Mouse (Mus musculus) megakaryocyte progenitor cell, adult 5-6 weeks (primary cell): ENCODE measurements around the gene Rap1b. TPM values are rescaled to one million over a fixed set of nuclear protein-coding genes. Genes with fewer than 3 reads are reported as not detected.
A peak's percentile ranks its signal among the peaks of the same experiment; 100 is the strongest.

Experiments used
- ATAC-seq: replicated peaks from 2 replicates; pipeline ENCODE4 v1.8.0; 2016; ENCODE audit warnings: mild to moderate bottlenecking, moderate TSS enrichment, inconsistent platforms; ENCODE audit not compliant: poor library complexity
- total RNA-seq, 2 experiments: library from RNA; stranded (forward) in 1 of 2; stranded (reverse) in 1 of 2; fragments of 157-497, 149-512 nt in 1 of 2; fragments of 200-1000 nt in 1 of 2; gene quantifications; 2 replicates each; pipeline versions ENCODE4 v1.2.3 to v1.2.4; 2015 to 2017

The Rap1b gene
- total RNA-seq, 2 experiments from 2014 or later, result 95.6 to 215 TPM

DNA sequence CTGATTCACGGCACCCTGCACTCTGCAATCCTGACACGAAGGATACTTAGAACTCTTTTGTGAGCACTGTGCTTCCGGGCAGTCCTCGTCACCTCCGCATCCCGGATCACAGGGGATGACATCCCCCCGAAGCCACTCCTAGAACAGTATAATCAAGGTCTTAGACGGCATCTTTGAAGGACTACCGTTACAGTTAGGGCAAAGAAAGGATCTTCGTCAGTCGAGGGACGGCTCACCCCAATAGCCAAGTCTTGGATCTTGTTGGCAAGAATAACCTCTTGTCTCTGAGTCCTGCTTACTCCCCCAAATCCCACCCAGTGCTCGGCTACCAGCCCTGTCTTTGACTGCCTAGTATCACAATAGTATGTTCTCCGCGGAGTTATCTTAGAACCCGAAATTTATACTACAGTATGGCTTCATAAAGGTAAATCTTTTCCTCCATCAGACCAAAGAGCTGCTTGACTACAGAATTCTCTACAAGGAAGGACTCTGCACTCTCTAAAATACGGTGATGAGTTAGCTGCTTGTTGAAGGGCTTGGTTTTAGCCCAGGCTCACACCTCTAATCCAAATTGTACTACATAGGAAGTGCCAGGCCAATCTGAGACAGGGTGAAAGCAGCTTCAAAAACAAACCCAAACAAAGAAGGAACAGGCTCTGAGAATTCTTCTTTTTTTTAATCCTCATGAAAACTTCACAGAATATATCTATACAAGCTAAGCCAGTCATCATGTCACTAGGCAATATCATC lies 55.2 kb downstream of the Rap1b start:
- ATAC-seq, result no peak

DNA sequence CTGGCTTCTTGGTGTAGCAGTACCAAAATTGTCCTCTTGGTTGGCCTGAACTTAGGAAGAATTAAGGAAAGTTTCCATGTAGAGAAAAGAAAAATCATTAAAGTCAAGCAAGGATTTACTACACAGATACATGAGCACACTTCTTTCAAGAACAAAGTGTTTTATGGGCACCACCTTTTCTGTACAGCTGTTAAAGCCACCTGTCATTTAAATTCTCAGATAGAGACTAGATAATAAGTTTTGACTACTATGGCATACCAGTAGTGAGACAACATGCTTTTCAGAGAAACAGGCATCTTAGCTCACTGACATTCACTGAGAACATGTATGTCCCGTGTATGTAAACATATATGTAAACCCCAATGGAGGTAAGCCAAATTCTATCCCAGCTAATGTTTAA lies 55.8 kb downstream of the Rap1b start:
- ATAC-seq, result no peak

DNA sequence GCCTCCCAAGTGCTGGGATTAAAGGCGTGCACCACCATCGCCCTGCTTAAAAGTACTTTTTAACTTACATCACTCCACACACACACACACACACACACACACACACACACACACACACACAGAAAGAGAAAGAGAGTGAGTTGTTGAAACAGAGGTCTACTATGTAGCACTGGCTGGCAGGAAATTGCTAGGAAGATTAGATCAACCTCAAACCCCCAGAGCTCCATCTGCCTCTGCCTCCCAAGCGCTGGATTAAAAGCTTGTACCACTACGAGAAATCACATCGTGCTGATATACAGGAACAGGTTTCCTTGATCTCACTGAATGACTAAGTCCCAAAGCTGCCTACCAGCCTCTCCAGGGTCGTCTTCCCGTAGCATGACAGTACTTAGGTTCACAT lies 61.2 kb downstream of the Rap1b start:
- peak; percentile 44 for ATAC-seq

DNA sequence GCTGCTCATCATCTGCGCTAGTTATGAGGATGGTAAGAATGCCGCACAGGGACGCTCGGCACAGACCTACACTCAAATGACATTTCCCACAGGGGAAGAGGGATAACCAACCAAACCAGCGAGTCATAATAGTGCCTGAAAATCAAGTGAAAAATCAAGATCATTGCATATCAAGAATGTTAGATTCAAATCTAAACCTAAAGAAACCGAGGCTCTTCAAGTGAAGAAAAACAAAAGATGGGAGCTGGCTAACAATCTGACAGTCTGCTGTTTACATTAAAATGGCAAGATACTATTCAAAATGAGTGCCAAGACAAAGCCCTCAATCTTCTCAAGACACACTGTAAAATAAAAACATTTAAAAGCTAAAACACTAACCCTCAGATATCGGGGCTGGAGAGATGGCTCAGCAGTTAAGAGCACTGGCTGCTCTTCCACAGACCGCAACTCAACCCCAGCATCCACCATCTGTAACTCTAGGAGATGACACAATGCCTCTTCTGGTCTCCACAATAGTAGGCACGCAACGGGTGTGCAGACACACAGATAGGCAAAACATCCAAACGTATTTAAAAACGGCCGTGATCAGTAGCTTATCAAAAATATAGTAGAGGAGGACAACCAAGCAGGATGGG lies 61.9 kb downstream of the Rap1b start:
- no peak for ATAC-seq

DNA sequence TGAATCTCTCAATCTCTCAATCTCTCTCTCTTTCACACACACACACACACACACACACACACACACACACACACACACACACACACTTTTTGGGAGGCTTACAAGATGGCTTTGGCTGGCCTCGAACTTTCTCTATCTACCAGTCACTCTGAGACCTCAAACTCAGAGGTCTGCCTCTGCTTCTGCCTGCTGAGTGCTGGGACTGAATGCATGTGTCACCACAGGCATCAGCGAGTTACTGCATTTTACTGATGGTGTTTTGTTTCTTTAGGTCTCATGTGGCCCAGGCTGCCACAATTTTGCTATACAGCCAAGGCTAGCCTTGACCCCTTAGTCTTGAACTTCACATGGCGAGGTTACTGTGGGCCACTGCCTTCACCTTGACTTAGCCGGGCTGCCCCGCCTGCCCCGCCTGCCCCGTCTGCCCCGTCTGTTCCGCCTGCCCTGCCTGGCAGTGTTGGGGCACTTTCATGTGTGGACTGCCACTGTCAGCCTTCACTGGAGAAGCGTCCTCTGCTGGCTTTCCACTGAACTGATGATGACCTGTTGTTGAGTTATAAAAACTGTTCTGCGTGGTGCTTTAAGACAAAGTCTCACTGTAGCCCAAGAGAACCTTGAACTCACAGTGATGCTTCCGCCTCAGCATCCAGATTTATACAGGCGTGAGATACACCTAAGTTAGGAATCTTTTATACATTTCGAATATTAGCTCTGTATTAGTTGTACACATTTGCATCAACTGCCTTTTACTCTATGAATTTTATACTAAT lies 63.2 kb downstream of the Rap1b start:
- ATAC-seq, result no peak

DNA sequence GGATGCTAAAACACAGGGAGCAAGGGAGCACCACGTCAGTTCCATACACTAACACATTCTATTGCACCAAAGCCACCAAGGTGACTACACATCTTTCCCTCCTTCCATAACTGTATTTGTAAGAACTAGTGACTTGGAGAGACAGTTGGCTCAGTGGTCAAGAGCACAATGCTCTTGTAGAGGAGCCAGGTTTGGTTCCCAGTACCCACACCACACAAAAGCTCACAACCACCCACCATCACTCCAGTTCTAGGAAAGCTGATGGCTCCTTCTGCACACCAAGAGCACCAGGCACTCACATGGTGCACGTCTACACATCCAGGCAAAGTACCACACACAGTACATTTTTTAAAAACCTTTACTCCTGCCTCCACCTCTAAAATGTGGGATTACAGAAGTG lies 63.8 kb downstream of the Rap1b start:
- ATAC-seq, result no peak

DNA sequence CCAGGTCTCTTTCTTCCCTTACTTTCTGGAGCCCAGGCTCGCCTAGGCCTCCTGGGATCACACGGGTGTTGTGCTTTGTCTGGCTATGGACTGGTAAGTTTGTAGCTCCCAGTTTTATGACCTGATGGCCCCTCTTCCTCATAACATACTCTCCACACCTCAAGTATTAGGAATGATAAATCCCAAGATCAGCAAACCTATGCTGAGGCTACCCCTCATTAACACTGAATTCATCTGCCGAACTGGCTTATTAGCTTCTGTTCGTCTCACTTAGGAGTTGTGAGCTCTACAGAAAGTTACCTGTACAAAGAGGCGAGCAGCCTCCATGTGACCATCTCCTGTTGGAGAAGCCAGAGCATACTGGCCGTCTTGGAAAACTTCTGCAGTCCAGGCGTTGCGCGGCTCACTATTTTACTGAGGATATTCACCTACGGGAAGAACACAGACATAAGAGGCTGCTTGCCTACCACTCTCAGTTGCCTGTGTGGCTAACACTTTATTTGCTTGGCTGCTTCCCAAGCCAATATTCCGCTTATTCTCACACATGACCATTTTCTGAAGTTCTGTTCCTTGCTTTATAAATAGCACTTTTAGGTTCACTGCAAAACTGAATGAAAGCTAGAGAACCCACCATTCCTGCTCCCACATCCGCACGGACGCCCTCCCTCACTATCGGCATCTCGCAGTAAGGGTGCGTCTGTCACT lies 64.7 kb downstream of the Rap1b start:
- no peak for ATAC-seq

DNA sequence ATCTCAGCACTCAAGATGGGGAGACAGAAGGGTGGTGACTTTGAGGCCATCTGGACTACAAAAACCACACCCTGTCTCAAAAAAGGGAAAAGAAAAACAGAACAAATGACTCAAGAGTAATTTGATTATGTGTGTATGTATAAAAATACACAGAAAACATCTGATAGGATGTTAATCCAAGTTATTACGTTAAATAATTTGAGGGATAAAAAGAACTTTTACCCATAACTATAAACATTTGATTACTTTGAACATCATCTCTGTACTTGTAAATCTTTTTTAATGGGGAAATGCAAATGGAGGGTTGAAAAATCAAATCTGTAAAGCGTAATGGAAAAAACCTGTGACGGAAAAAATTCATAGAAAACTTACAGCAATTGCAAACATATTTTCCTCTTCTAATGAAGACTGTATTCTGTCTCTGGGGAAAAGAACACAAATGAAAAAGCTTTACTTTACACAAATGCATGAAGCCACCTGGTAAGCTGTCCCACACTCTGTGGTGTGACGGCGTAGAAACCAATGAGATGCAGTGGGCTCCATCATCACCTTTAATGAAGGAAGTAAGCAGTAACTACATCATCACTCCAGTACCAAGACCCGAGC lies 65.4 kb downstream of the Rap1b start:
- no peak for ATAC-seq

DNA sequence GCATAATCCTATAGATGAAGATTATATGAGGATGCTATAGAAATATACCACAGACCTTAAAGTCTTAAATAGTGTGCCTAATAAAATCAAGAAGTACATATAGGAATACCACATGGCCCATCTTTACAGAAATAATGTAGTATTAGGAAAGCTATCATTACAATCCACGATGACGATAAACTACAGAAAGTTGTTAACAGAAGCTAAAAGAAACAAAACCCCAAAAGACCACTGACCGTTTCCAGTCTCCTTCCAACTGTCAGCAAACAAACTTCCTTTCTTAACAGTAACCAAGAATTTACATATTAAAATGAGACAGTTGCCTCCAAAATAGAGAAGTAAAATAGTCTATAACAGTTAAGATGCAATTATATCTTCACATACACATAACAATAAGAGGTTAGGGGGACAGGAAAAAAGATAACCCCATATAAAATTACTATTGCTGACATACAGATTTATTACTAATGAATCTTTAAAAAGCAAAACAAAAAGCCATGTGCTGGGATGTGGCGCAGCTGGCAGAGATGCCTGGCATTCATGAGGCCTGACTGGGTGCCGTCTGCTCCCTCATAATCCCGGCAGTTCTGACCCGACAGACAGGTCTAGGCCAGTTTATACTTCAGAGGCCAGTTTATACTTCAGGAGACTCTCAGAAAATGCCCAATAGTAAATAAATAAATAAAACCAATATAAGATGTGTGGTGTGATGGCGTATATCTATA lies 66.1 kb downstream of the Rap1b start:
- ATAC-seq, result 0 out of 2 replicates have a peak, but pooled peaks have one; percentile 15

DNA sequence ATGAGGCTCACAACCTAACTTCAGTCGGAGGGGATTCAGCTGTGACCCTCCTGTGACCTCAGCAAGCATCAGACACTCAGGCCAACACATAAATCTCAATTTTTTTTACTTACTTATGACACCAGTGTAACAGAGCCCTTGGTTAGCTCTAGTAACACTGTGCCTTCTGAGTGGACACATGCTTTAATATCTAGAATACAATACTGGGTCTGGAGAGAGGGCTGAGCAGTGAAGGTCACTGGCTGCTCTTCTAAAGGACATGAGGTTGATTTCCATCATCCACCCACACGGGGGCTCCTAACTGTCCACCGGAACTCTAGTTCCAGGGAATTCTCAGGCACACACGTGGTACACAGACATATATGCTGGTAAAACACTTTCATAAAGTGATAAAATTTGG lies 66.9 kb downstream of the Rap1b start:
- ATAC-seq, result no peak

DNA sequence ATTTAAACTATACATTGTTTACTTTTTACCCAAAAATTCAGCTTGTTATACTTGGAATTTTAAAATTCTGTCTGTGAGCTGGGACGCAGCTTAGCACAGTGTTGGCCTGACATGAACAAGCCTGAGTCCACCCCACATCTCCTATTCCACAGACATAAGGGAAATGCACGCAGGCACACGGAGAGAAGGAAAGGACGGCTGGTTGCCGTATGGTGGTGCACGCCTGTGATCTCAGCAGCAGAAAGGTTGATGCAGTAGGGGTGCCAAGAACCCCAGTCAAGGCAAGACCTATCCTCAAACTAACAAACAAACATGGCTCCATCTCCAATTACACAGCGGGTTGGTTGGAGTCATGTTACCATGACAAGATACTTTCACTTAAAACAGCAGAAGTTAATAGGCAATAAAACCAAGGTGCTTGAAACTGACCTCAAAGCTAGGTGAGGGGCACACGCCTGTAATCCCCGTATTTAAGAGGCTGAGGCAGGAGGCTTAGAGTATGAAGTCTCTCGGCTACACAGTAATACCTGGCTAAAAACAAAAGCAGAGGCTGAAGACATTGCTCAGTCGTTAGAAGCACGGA lies 67.4 kb downstream of the Rap1b start:
- no peak for ATAC-seq

DNA sequence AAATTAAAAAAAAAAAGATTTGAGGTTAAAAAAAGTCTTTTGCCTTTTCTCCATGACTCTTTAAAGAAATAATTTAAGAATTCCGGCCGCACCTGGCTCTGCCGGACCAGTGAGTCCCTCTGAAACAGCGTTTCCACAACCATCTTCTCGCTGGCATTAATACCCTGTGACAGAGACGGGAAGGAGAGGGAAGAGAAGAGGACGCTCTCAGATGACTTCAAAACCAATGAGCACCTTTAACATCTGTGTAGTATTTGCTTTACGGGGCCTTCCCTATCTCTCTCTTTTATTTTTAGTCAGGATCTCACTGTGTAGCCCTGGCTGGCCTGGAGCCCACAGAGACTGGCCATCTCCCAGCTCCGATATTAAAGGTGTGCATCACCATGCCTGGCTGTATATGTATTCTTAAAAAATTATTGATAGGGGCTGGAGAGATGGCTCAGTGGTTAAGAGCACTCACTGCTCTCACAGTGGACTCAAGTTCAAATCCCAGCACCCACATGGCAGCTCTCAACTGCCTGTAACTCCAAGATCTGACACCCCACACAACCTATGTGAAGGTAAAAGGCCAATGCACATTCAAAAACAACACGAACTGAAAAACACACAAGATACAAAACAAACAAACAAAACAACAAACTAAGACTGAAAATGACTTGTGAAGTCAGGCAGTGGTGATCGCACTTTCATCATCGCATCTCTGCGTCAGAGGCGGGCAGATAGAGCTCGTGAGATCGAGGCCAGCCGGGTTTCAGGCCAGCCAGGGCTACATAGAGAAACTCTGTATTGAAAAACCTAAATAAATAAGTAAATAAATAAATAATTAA lies 68.1 kb downstream of the Rap1b start:
- ATAC-seq, result no peak

DNA sequence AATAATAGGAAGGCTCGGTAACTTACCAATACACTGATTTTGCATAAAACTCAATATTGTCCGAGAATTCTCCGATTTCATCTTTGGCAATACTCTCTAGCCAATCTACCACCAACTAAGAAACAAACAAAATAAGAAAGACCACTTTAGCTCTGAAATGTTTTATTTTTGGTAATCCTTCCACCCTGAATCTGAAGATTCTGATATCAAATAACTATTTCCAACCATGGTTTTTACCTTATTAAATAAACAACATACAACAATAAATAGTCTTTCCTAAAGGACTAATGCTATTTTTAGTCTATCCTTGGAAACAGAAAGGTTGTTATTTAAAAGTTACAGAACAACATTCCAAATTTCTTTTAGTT lies 68.7 kb downstream of the Rap1b start:
- no peak for ATAC-seq

DNA sequence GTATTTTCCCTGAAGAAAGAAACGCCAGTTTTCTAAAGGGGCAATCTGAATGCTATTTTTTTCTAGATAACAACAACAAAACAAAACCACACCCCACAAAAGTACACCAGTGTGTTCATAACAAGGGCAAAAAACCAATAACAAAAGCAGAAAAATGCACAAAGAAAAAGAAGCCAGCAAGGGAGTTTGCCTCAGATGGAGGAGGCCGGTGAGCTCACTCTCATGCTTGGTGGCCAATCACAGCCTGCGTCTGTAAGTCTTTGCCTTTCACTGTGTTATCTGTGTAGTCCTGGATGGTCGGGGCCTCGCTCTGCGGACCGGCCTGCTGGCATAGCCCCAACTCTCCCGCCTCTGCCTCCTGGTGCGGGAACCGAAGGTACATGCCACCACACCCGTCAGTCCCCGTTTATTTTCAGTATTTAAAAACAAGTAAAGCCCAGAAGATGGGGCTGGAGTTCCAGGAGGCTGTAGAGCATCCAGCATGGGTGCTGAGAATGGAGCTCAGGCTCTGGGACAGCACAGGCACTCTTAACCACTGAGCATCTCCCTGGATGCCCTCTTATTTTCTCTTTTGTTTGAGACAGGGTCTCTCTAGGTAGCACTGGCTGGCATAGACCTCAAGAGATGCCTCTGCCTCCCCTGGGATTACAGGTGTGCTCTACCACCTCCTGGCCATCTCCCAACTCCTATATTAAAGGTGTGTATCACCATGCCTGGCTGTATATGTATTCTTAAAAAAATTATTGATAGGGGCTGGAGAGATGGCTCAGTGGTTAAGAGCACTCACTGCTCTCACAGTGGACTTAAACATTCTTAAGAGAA lies 69.3 kb downstream of the Rap1b start:
- ATAC-seq, result peak; percentile 43; the same call in 1 of the 2 replicates

DNA sequence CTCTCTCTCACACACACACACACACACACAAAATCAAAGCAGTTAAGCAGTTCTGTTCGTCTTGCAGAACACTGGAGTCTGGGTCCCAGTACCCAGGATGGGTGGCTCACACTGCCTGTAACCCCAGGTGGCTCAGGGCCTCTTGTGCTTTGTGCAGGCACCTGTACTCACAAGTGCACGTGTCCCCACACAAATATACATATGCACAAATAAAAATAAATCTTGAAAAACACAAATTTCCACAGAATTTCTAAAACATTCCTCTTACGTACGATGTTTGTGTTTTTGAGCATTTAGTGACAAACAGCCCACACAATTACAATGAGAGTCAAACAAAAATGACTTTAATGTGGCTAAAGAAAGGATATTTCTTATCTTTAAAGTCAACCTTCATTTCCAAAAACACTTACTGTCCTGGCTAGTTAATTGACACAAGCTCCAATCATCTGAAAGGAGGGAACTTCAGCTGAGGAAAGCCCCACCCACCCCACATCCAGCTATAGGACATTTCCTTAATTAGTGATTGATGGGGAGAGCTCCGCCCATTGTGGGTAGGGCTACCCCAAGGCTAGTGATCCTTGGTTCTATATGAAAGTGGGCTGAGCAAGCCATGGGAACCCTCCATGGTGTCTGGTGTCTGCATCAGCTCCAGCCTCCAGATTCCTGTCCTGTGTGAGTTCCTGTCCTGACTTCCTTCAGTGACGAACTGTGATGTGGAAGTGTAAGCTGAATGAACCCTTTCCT lies 70.3 kb downstream of the Rap1b start:
- ATAC-seq, result peak; percentile 37; the same call in 1 of the 2 replicates

DNA sequence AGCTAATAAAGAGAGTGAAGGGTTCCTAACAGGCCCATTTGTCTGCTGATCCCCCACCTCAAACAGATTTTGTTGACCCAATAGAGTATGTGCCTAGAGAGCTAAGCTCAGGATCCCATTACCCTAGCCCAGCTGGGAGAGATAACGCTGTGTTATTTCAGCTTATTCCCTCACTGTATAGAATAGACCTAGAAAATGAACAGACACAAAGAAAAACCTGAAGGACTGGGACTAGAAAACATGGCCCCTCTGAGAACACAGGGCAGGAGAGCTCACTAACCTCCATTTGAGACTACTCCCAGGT lies 71.1 kb downstream of the Rap1b start:
- ATAC-seq, result no peak

DNA sequence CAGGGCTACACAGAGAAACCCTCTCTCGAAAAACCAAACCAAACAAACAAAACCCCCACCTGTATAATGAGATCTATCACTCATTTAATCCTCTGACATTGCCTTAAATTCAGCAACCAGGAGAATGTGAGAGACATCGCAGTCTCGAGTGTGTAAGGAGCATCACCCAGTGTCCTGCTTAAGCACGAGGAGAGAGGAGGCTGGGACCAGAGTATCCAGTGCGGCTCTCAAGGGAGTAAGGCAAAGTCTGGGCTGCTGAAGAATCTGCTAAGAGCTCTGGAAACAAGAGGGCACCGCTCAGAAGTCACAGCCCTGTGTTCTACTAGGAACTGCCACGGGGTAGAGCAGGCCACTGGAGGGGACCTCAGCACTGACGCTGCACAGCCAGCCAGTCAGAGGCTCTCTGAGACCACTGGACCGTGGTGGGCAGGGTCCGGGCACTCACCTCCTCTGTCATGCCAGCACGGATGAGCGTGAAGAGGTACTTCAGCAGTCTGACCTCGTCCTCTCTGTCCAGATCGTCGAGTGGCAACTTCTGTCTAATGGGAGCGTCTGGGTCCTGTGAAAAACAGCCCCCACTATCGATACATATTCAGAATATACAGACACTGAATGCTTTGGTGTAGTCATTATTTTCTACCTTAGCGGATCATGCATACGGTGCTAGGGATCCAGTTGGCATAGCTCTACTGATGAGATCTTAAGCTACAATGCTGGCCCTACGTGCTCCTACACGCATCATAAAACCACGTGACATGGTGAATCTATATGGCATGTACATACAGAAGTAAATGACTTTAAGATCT lies 71.6 kb downstream of the Rap1b start:
- no peak for ATAC-seq
